Mouse (Mus musculus): ENCODE results near the gene Mgrn1.

- no peak for TF ChIP-seq GATA1 (IDR thresholded peaks at IDR 0.05; ENCODE audit: borderline replicate concordance, low read length)
- TF ChIP-seq FLI1 (IDR thresholded peaks at IDR 0.05; ENCODE audit: low read length), result no peak
Measured at GRCm38 (mm10) chr16:4850361-4850760, 35.7 kb upstream of the Mgrn1 start.
